Mouse (Mus musculus) adrenal gland, postnatal 10 days (tissue): ENCODE measurements at regions not wholly inside any gene's neighbourhood (a gene's known extent, or its start where the extent isn't known, plus 50 kb on each side); places are given as distances from the start of the nearest gene placed in this dataset.

Experiments used
- DNase-seq: peaks from one replicate; pipeline ENCODE4 v3.0.0; 2021; ENCODE audit warnings: mixed read lengths

DNA sequence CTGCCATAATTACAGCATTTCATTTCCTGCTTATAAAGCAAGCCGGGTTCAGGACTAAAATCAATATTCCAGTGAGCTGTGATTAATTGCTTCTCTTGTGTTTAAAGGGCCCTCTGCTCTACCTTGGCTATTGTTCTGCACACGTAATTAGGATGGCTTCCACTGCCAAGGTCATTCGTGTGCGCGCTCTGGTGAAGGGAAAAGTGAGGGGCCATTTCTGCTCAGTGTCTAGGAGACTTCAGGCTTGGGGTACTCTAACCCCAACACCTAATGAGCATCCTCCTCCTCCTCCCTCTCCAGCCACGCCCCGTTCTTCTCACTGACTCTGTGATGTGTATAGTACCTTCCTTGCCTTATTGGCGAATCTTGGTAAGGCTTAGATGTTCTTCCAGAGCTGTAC lies 53.5 kb upstream of the Cxcl12 start:
- no peak for DNase-seq

DNA sequence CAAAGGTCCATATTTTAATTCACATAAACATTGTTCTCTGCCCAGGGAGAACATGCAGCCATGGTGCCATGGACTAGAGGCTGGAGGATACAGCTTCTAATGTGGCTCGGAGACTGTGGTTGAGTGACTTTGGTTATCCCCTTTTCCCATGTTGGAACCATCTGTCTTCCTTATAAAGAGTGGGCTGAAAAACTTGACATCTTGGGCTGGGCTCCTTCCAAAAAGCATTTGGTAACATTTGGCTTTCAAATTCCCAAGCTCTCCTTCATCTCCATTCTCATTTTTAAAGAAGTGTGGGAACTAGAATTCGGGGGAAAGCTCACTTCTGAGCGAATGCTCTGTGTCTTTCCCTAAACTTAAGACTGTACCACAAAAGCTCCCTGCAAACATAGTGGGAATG lies 50.3 kb upstream of the Cxcl12 start:
- DNase-seq = no peak
